Comparison of ENCODE assay signal across 26 mouse cellular contexts in the genomic region with DNA sequence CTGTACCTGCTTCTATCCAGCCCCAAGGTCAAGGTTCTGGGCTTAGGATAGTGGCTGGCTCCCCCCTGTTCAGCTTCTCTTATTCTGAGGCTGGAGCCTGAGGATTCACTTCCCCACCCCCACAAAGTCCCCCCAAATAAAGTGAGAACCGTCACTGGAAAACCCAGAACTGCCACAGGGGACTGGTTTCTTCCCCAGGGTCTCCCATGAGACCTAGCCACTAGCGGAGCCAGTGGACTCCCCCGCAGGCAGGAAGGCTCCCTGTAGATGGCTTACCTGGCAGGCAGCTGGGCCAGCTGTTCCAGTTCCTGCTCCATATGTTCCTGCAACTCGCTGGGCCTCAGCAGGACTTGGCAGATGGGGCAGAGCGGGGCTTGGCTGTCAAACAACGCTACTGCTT. TPM values are rescaled to one million over a fixed set of nuclear protein-coding genes. Genes with fewer than 3 reads are reported as not detected.
DNase-seq lines count a peak whose midpoint lies in the region; ATAC-seq and TF ChIP-seq lines count a peak whose summit lies in the region.
"Had no signal": no experiment of that assay in that cellular context is flagged by ENCODE, and none has a peak within 500 bp of the region (broad histone marks: within the 10 kb centered on the region; RNA-seq: fewer than 3 reads in every experiment).

No protein-coding gene starts in this region.

- no peaks in the 10 kb centered on the region for H3K36me3 ChIP-seq in heart, embryonic 11.5 days (ENCODE audit: control insufficient read depth, insufficient read depth, low read length)
- no peaks in the 10 kb centered on the region for H3K36me3 ChIP-seq in E14TG2a.4 (ENCODE audit: insufficient read depth, low read length)
- no peaks in the 10 kb centered on the region for H3K36me3 ChIP-seq in limb, embryonic 10.5 days
- H3K36me3 ChIP-seq: embryonic facial prominence, embryonic 13.5 days; embryonic facial prominence, embryonic 15.5 days; forebrain, embryonic 10.5 days; forebrain, embryonic 12.5 days had no signal

- intact Hi-C loops in heart, postnatal 36 days (cut with DNase I): no loop called here

- peaks cover 14% of the 10 kb centered on the region; the same call in 1 of the 2 replicates for H3K4me1 ChIP-seq in heart, embryonic 11.5 days (ENCODE audit: control insufficient read depth, insufficient read depth, low read length)
- H3K4me1 ChIP-seq in E14TG2a.4 (replicated peaks; ENCODE audit: low read depth, low read length): peaks cover 63% of the 10 kb centered on the region
- peaks cover 59% of the 10 kb centered on the region for H3K4me1 ChIP-seq in limb, embryonic 10.5 days

- WGBS in heart, embryonic 11.5 days (ENCODE audit: insufficient replicate concordance): 42% methylated on average over 6 of the region's 6 CpGs
- 42% methylated on average over 6 of the region's 6 CpGs for WGBS in limb, embryonic 10.5 days

- TF ChIP-seq CTCF in E14TG2a.4 (conservative IDR thresholded peaks at IDR 0.05; ENCODE audit: low read length): no peak

- ATAC-seq in heart, embryonic 11.5 days (replicated peaks; ENCODE audit: insufficient number of reproducible peaks, low FRiP score, low TSS enrichment): no peak
- ATAC-seq in megakaryocyte, adult 5-6 weeks (ENCODE audit: poor library complexity, severe bottlenecking): no peak
- ATAC-seq: forebrain, embryonic 14.5 days; forebrain, embryonic 16.5 days had no signal

- no peak for DNase-seq in heart, postnatal 36 days
- DNase-seq in limb, embryonic 10.5 days (ENCODE audit: low spot score): no peak
- no peak for DNase-seq in adrenal gland, postnatal 14 days
- no peak for DNase-seq in urinary bladder, postnatal 10 days (ENCODE audit: low spot score)
- DNase-seq: adrenal gland, adult 2 months; adrenal gland, postnatal 10 days; adrenal gland, postnatal 36 days; cerebellum, adult 11 months; cerebellum, adult 18-20 months; cerebellum, adult 8-10 months; cerebellum, postnatal 14 days; cerebellum, postnatal 36 days; embryo, embryonic 11 days had no signal

- no peak overlapping the region for H3K27ac ChIP-seq in heart, embryonic 11.5 days (ENCODE audit: low read depth, low read length)
- H3K27ac ChIP-seq in limb, embryonic 10.5 days: 0 out of 2 replicates have a peak overlapping the region, but pooled peaks have one; percentile 0
- H3K27ac ChIP-seq: embryonic facial prominence, embryonic 13.5 days; embryonic facial prominence, embryonic 15.5 days; forebrain, embryonic 10.5 days; forebrain, embryonic 12.5 days had no signal

- H3K9ac ChIP-seq in heart, embryonic 11.5 days (ENCODE audit: low read depth, low read length): peak overlapping the region; percentile 10; the same call in 1 of the 2 replicates
- H3K9ac ChIP-seq: embryonic facial prominence, embryonic 13.5 days; embryonic facial prominence, embryonic 15.5 days; forebrain, embryonic 12.5 days had no signal

- H3K4me2 ChIP-seq in heart, embryonic 11.5 days: no peak overlapping the region
- H3K4me2 ChIP-seq: embryonic facial prominence, embryonic 13.5 days; embryonic facial prominence, embryonic 15.5 days; forebrain, embryonic 12.5 days had no signal

- H3K27me3 ChIP-seq in heart, embryonic 11.5 days (ENCODE audit: control insufficient read depth, insufficient read depth, low read length): peaks cover 35% of the 10 kb centered on the region
- H3K27me3 ChIP-seq in E14TG2a.4 (ENCODE audit: insufficient read depth, low read length): peaks cover 50% of the 10 kb centered on the region
- H3K27me3 ChIP-seq in limb, embryonic 10.5 days (ENCODE audit: low read depth, poor library complexity, severe bottlenecking): peaks cover 99% of the 10 kb centered on the region

- H3K9me3 ChIP-seq in heart, embryonic 11.5 days (replicated peaks; ENCODE audit: control insufficient read depth, low read length): no peaks in the 10 kb centered on the region
- no peaks in the 10 kb centered on the region for H3K9me3 ChIP-seq in E14TG2a.4 (ENCODE audit: low read length)
- H3K9me3 ChIP-seq in limb, embryonic 10.5 days (replicated peaks): no peaks in the 10 kb centered on the region
- H3K9me3 ChIP-seq: embryonic facial prominence, embryonic 13.5 days; embryonic facial prominence, embryonic 15.5 days; forebrain, embryonic 12.5 days had no signal

- no peak overlapping the region for H3K4me3 ChIP-seq in heart, embryonic 11.5 days (ENCODE audit: low read depth, low read length)
- 0 out of 2 replicates have a peak overlapping the region, but pooled peaks have one; percentile 20 for H3K4me3 ChIP-seq in E14TG2a.4 (replicated peaks; ENCODE audit: low read length)
- no peak overlapping the region for H3K4me3 ChIP-seq in limb, embryonic 10.5 days
- H3K4me3 ChIP-seq: embryonic facial prominence, embryonic 13.5 days; embryonic facial prominence, embryonic 15.5 days; erythroblast, embryonic 14.5 days; forebrain, embryonic 10.5 days; forebrain, embryonic 12.5 days had no signal

RNA-seq across cellular contexts. Expression of gene Armh1, which starts 55.3 kb away (rescaled TPM):
- polyA plus RNA-seq in heart, embryonic 11.5 days (2014; fragmentation: Nextera tagmentation; extraction: Ambion mirVana): 0.14 TPM in 1 of 2 replicates, not detected in the other
- total RNA-seq in heart, postnatal 36 days (2021): not detected
- 0.09 and 0.25 TPM in 2 replicates for polyA plus RNA-seq in limb, embryonic 10.5 days (2016; fragmentation: Nextera tagmentation; extraction: Ambion mirVana)
- total RNA-seq in adrenal gland, postnatal 14 days (2021): 2.2 and 2.4 TPM in 2 replicates
- total RNA-seq in megakaryocyte, adult 5-6 weeks (2015): 0.36 TPM in 1 of 2 replicates, not detected in the other
- not detected in 2 replicates for total RNA-seq in megakaryocyte, adult 5-6 weeks (2017)
- total RNA-seq: common myeloid progenitor, adult 5-6 weeks; MEL had no signal
- polyA plus RNA-seq: C2C12; erythroblast, embryonic 14.5 days had no signal

RNA-seq across cellular contexts. Expression of gene Tmem53, which starts 55.5 kb away (rescaled TPM):
- polyA plus RNA-seq in heart, embryonic 11.5 days (2014; fragmentation: Nextera tagmentation; extraction: Ambion mirVana): 16.0 and 16.5 TPM in 2 replicates
- 10 to 100 TPM; 26.5 to 28.5 TPM for total RNA-seq in heart, postnatal 36 days (2021)
- polyA plus RNA-seq in limb, embryonic 10.5 days (2016; fragmentation: Nextera tagmentation; extraction: Ambion mirVana): 6.2 and 9.2 TPM in 2 replicates
- 53.1 and 57.3 TPM in 2 replicates for total RNA-seq in adrenal gland, postnatal 14 days (2021)
- total RNA-seq in megakaryocyte, adult 5-6 weeks (2015): 0.36 and 1.5 TPM in 2 replicates
- total RNA-seq in megakaryocyte, adult 5-6 weeks (2017): 0.33 and 1.1 TPM in 2 replicates
- total RNA-seq: common myeloid progenitor, adult 5-6 weeks had no signal

Comparison
In these comparisons a context has a peak if more than half of its experiments do, and no peak if none do; other contexts are left out.
1. RNA of gene Tmem53, which starts 55.5 kb away (total RNA-seq): 53.1 to 57.3 TPM in adrenal gland, postnatal 14 days and 26.5 to 28.5 TPM in heart, postnatal 36 days; 0.33 to 1.5 TPM in megakaryocyte, adult 5-6 weeks; every median in the first group is over 10 times any median in the second.